Mouse (Mus musculus) heart, postnatal 0 days (tissue): ENCODE measurements around the gene Set. TPM values are rescaled to one million over a fixed set of nuclear protein-coding genes. Genes with fewer than 3 reads are reported as not detected.

Source experiments
- ATAC-seq: fragments of 200-750 bp; cut with Nextera tagmentation; 2 replicates; pipeline ENCODE4 v1.8.0; 2017; ENCODE audit warnings: low read depth, moderate number of reproducible peaks, moderate library complexity; ENCODE audit not compliant: insufficient read depth
- DNase-seq: peaks from one replicate; pipeline ENCODE4 v3.0.0-alpha.2; 2016; ENCODE audit warnings: low spot score
- H3K27ac ChIP-seq: fragments of 300-500 bp; sonication (generic); 2 replicates; pipeline ENCODE4 v1.5.1; 2014; ENCODE audit warnings: low read depth, mild to moderate bottlenecking
- H3K27me3 ChIP-seq: fragments of 300-500 bp; sonication (generic); 2 replicates; pipeline ENCODE4 v1.6.1; 2014; ENCODE audit warnings: low read length, mixed read lengths; ENCODE audit not compliant: control insufficient read depth, insufficient read depth
- H3K36me3 ChIP-seq: fragments of 300-500 bp; sonication (generic); replicated peaks from 2 replicates; pipeline ENCODE4 v1.6.1; 2014; ENCODE audit warnings: low read length, mixed read lengths; ENCODE audit not compliant: control insufficient read depth, insufficient read depth
- H3K4me1 ChIP-seq: fragments of 300-500 bp; sonication (generic); 2 replicates; pipeline ENCODE4 v1.6.1; 2014; ENCODE audit warnings: antibody characterized with exemption; ENCODE audit not compliant: control insufficient read depth, insufficient read depth
- H3K4me2 ChIP-seq: fragments of 300-500 bp; sonication (generic); 2 replicates; pipeline ENCODE4 v1.6.1; 2014; ENCODE audit warnings: low read depth, mild to moderate bottlenecking, low read length, moderate library complexity
- H3K4me3 ChIP-seq: fragments of 300-500 bp; sonication (generic); 2 replicates; pipeline ENCODE4 v1.5.1; 2014; ENCODE audit warnings: low read depth, low read length
- H3K9ac ChIP-seq: fragments of 300-500 bp; sonication (generic); replicated peaks from 2 replicates; pipeline ENCODE4 v1.6.1; 2014; ENCODE audit warnings: low read depth, low read length, mixed read lengths
- H3K9me3 ChIP-seq: fragments of 300-500 bp; sonication (generic); replicated peaks from 2 replicates; pipeline ENCODE4 v1.6.1; 2016; ENCODE audit warnings: low read length; ENCODE audit not compliant: control insufficient read depth
- CTCF ChIP-seq: IDR thresholded peaks from 2 replicates; pipeline ENCODE4 v1.5.1; 2016; ENCODE audit warnings: antibody characterized with exemption, control low read depth, low read depth
- EP300 ChIP-seq: IDR thresholded peaks from 2 replicates; pipeline ENCODE4 v1.6.1; 2016; ENCODE audit warnings: antibody characterized with exemption, low read depth
- WGBS: fragments of 180-500 bp; shearing (Covaris S2); extraction: QIAGEN DNeasy Blood & Tissue Kit; methylation state at CpG from one replicate; pipeline ENCODE4 v1.1.7; 2014; 5-methylcytosine and 5-hydroxymethylcytosine counted together
- polyA plus RNA-seq: library from polyadenylated mRNA; unstranded; fragments of >200 nt; fragmentation: Nextera tagmentation; extraction: Ambion mirVana; gene quantifications from 2 replicates; pipeline ENCODE4 v1.2.1, GENCODE M21; 2015
- total RNA-seq: library from RNA; depleted of rRNA; stranded (reverse); fragments of >200 nt; gene quantifications from 2 replicates; pipeline ENCODE4 v1.2.3, GENCODE M21; 2014; ENCODE audit warnings: low replicate concordance

Set gene
- total and polyA plus RNA-seq, 2 experiments from 2014 or later: 103 to 139 TPM

DNA sequence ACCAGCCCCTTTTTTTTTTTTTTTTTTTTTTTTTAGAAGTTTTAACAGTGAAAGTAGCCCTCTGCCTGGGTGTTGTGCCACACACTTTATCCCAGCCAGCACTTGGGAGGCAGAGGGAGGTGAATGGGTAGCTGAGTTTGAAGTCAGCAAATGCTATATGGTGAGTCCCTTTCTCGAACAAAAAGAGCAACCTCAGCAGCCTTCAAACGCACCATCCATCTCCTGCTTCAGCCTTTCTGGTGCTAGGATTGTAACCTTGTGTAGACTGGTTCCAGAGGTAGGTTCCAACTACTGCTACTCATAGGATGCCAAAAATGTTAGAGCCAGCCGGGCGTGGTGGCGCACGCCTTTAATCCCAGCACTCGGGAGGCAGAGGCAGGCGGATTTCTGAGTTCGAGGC is 19.3 kb downstream of the Set start:
- no peaks in the 10 kb centered on the region for H3K27me3 ChIP-seq
- H3K36me3 ChIP-seq: peaks cover 14% of the 10 kb centered on the region
- H3K27ac ChIP-seq: no peak overlapping the region
- TF ChIP-seq EP300 (no peak), CTCF (no peak)
- no peak overlapping the region for H3K4me3 ChIP-seq
- H3K4me2 ChIP-seq: no peak overlapping the region
- 0 out of 2 replicates have a peak, but pooled peaks cover 3% of the 10 kb centered on the region for H3K4me1 ChIP-seq
- H3K9me3 ChIP-seq: no peaks in the 10 kb centered on the region
- ATAC-seq (no peak), DNase-seq (no peak)
- no peak overlapping the region for H3K9ac ChIP-seq
- WGBS: 91% methylated on average over 8 of the region's 9 CpGs

- peak; percentile 2; the same call in 1 of the 2 replicates for ATAC-seq
- WGBS: 65% methylated on average over 6 of the region's 6 CpGs
- no peak overlapping the region for H3K4me3 ChIP-seq
- no peak for TF ChIP-seq CTCF
- no peak for TF ChIP-seq EP300
- H3K4me1 ChIP-seq: 0 out of 2 replicates have a peak, but pooled peaks cover 3% of the 10 kb centered on the region
- peaks cover 11% of the 10 kb centered on the region for H3K36me3 ChIP-seq
- H3K27me3 ChIP-seq: no peaks in the 10 kb centered on the region
- no peaks in the 10 kb centered on the region for H3K9me3 ChIP-seq
- H3K4me2 ChIP-seq: peak overlapping the region; percentile 79
- H3K27ac ChIP-seq: peak overlapping the region; percentile 21; the same call in 1 of the 2 replicates
- no peak overlapping the region for H3K9ac ChIP-seq
- DNase-seq: no peak
Measured at GRCm38 (mm10) chr2:30076959-30077358, 19.8 kb downstream of the Set start.

DNA sequence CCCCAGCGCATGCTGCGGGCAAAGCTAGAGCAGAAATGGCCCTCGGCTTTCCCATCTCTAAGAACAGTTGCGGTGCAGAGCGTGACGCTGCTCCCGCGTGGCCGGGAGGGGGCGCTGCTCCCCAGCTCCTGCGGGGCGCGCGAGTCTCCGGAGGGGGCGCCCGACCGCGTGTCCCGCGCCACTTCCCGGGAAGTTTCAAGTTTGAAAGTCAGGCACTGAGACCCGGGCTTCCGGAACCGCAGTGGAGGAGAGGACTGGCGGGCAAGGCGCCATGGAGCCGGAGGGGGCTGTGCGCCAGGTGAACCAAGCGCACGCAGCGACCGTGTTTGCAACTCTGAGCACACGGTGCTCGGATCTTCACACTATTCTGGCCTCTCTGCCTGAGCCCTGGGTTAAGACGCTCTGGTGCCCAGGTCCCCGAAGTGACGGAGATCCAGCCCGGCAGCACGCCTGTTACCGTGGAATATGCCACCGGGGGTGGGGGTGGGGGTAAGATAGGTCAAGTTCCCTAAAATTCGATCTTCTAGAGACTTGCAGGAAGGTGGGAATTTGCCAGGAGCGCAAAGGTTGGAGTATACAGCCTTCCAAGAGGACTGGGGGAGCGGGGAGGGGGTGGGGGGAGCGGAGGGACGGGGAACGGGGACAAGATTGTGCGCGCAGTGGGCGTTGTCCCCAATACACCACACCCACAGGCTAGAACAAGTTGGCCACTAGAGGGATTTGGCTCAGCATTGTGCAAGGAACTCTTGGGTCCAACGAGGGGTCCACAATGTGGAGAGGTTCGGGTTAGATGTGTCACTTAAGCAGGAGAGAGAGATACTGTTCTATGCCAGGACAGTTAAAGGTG is 20.5 kb downstream of the Set start, which contains the start of gene Pkn3:
Gene Pkn3 (plus strand): TSS at position 183 of the 847 bp plus-strand sequence.
- H3K4me2 ChIP-seq: peak within 1 kb of the TSS; percentile 79
- WGBS: under 1% methylated on average over 53 of the region's 53 CpGs
- peak within 1 kb of the TSS; percentile 42 for H3K9ac ChIP-seq
- peaks cover 6% of the 10 kb centered on the region; the same call in 1 of the 2 replicates for H3K36me3 ChIP-seq
- peak; percentile 81 for ATAC-seq
- H3K9me3 ChIP-seq: no peaks in the 10 kb centered on the region
- H3K4me3 ChIP-seq: peak within 1 kb of the TSS; percentile 52
- H3K27ac ChIP-seq: peak within 1 kb of the TSS; percentile 70
- DNase-seq: peak; percentile 87
- 0 out of 2 replicates have a peak, but pooled peaks cover 3% of the 10 kb centered on the region for H3K4me1 ChIP-seq
- TF ChIP-seq EP300 (no peak), CTCF (peak; percentile 98)
- no peaks in the 10 kb centered on the region for H3K27me3 ChIP-seq

DNA sequence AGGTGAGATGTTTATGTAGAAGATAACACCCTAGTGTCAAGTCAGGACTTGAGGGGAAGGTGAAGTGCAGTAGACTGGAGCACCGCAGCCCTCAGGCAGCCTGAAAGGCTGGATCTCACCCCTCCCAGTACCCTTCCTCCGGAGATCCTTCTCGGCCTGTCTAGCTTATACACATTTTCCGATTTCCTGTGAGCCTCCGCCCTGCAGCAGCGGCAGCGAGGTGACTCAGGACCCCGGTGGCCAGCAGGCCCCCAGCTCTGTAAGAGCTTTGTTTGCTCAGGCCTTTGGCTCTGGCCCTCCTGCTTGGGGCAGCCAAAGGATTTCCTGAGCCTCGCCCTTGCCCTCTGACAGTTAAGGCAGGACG is 21.2 kb downstream of the Set start:
- TF ChIP-seq CTCF (no peak), EP300 (no peak)
- Histone ChIP-seq H3K4me2 (peak overlapping the region; percentile 79), H3K36me3 (0 out of 2 replicates have a peak, but pooled peaks cover under 1% of the 10 kb centered on the region), H3K9me3 (no peaks in the 10 kb centered on the region), H3K4me1 (0 out of 2 replicates have a peak, but pooled peaks cover 3% of the 10 kb centered on the region), H3K9ac (peak overlapping the region; percentile 42; the same call in 1 of the 2 replicates), H3K27me3 (no peaks in the 10 kb centered on the region), H3K27ac (peak overlapping the region; percentile 70), H3K4me3 (peak overlapping the region; percentile 52)
- ATAC-seq (peak; percentile 51), DNase-seq (peak; percentile 56)
- 21% methylated on average over 10 of the region's 10 CpGs for WGBS

DNA sequence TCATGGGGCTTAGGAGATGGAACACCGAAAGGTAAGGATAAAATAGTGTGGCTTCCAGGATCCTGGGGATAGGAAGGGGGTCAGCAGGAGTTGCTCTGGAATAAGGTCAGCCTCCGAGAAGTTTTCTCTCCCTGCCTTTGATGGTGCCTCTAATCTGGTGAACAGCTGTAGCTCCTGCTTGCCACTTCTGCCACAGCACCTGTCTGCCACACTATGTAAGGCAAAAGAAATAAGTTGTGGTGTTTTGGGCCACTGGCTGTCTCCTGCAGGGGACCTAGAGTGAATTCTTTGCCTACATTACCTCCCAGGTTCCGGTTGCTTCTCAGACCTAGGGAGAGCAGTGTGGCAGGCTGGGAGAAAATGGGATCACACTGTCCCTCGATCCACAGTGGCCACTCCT is 21.6 kb downstream of the Set start:
- H3K4me1 ChIP-seq: 0 out of 2 replicates have a peak, but pooled peaks cover 3% of the 10 kb centered on the region
- WGBS: 64% methylated on average over 4 of the region's 4 CpGs
- H3K27me3 ChIP-seq: no peaks in the 10 kb centered on the region
- H3K4me3 ChIP-seq: no peak overlapping the region
- H3K9me3 ChIP-seq: no peaks in the 10 kb centered on the region
- DNase-seq: no peak
- no peaks in the 10 kb centered on the region for H3K36me3 ChIP-seq
- H3K27ac ChIP-seq: peak overlapping the region; percentile 70
- H3K4me2 ChIP-seq: peak overlapping the region; percentile 79
- TF ChIP-seq EP300 (no peak), CTCF (no peak)
- no peak for ATAC-seq
- peak overlapping the region; percentile 42 for H3K9ac ChIP-seq
